Mouse (Mus musculus) midbrain, postnatal 0 days (tissue): Measurements from ENCODE around the gene Map2k6. TPM values are rescaled to one million over a fixed set of nuclear protein-coding genes. Genes with fewer than 3 reads are reported as not detected.

ENCODE experiments used
- ATAC-seq: fragments of 200-750 bp; cut with Nextera tagmentation; 2 replicates; pipeline ENCODE4 v1.8.0; 2017; ENCODE audit warnings: moderate number of reproducible peaks, mild to moderate bottlenecking, moderate TSS enrichment, moderate library complexity; ENCODE audit not compliant: low FRiP score
- DNase-seq: peaks from one replicate; pipeline ENCODE4 v3.0.0-alpha.2; 2015; ENCODE audit warnings: low spot score
- H3K27ac ChIP-seq: fragments of 300-500 bp; sonication (generic); 2 replicates; pipeline ENCODE4 v1.5.1; 2014; ENCODE audit warnings: low read depth, mild to moderate bottlenecking, low read length, mixed read lengths
- H3K27me3 ChIP-seq: fragments of 300-500 bp; sonication (generic); 2 replicates; pipeline ENCODE4 v1.6.1; 2014; ENCODE audit warnings: low read length, control low read depth, mixed read lengths; ENCODE audit not compliant: insufficient read depth
- H3K36me3 ChIP-seq: fragments of 300-500 bp; sonication (generic); 2 replicates; pipeline ENCODE4 v1.6.1; 2014; ENCODE audit warnings: low read length, control low read depth, mixed read lengths; ENCODE audit not compliant: insufficient read depth
- H3K4me1 ChIP-seq: fragments of 300-500 bp; sonication (generic); 2 replicates; pipeline ENCODE4 v1.6.1; 2014; ENCODE audit warnings: mild to moderate bottlenecking, control low read depth, antibody characterized with exemption, low read length, mixed read lengths; ENCODE audit not compliant: insufficient read depth
- H3K4me2 ChIP-seq: fragments of 300-500 bp; sonication (generic); 2 replicates; pipeline ENCODE4 v1.6.1; 2014; ENCODE audit warnings: low read depth, mild to moderate bottlenecking, low read length, mixed read lengths; ENCODE audit not compliant: poor library complexity, severe bottlenecking
- H3K4me3 ChIP-seq: fragments of 300-500 bp; sonication (generic); 2 replicates; pipeline ENCODE4 v1.5.1; 2014; ENCODE audit warnings: low read depth, mild to moderate bottlenecking, low read length, moderate library complexity
- H3K9ac ChIP-seq: fragments of 300-500 bp; sonication (generic); replicated peaks from 2 replicates; pipeline ENCODE4 v1.6.1; 2014; ENCODE audit warnings: mild to moderate bottlenecking, low read length, moderate library complexity, mixed read lengths; ENCODE audit not compliant: poor library complexity, severe bottlenecking
- H3K9me3 ChIP-seq: fragments of 300-500 bp; sonication (generic); 2 replicates; pipeline ENCODE4 v1.6.1; 2016; ENCODE audit warnings: low read length, control low read depth
- CTCF ChIP-seq: IDR thresholded peaks from 2 replicates; pipeline ENCODE4 v1.5.1; 2016; ENCODE audit warnings: antibody characterized with exemption, mild to moderate bottlenecking
- WGBS: fragments of 180-500 bp; shearing (Covaris S2); extraction: QIAGEN DNeasy Blood & Tissue Kit; methylation state at CpG from one replicate; pipeline ENCODE4 v1.1.7; 2014; 5-methylcytosine and 5-hydroxymethylcytosine counted together
- polyA plus RNA-seq: library from polyadenylated mRNA; unstranded; fragments of >200 nt; fragmentation: Nextera tagmentation; extraction: Ambion mirVana; gene quantifications from 2 replicates; pipeline ENCODE4 v1.2.1, GENCODE M21; 2015
- total RNA-seq: library from RNA; depleted of rRNA; stranded (reverse); fragments of >200 nt; gene quantifications from 2 replicates; pipeline ENCODE4 v1.2.3, GENCODE M21; 2014

Map2k6 gene
- total and polyA plus RNA-seq, 2 experiments from 2014 or later, result 10.6 to 12.3 TPM

DNA sequence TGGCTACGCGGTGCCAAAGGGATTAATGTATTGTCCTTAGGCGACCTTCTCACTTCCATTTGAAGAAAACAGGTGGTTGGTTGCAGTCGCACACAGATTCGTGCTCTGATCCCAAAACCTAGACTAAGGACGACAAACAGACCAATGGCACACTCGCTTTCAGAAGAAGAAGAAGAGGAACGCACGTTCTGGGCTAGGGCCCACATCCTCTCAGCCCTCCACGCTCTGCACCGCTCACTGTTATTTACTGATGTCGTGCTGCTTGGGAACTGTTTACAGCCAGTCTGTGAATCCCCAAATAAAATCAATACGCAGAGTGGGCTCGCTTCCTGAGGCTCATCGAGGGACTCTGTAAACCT, 18.6 kb upstream of the Map2k6 start:
- DNase-seq (no peak), ATAC-seq (no peak)
- WGBS, result 30% methylated on average over 15 of the region's 15 CpGs
- no peak for TF ChIP-seq CTCF
- Histone ChIP-seq H3K27ac (no peak overlapping the region), H3K36me3 (no peaks in the 10 kb centered on the region), H3K27me3 (no peaks in the 10 kb centered on the region), H3K4me1 (0 out of 2 replicates have a peak, but pooled peaks cover 2% of the 10 kb centered on the region), H3K9me3 (no peaks in the 10 kb centered on the region), H3K4me3 (peak overlapping the region; percentile 24), H3K4me2 (peak overlapping the region; percentile 63), H3K9ac (no peak overlapping the region)

- Histone ChIP-seq H3K4me3 (no peak overlapping the region), H3K9ac (no peak overlapping the region), H3K27ac (no peak overlapping the region), H3K27me3 (no peaks in the 10 kb centered on the region), H3K9me3 (no peaks in the 10 kb centered on the region), H3K4me2 (no peak overlapping the region), H3K36me3 (no peaks in the 10 kb centered on the region), H3K4me1 (no peaks in the 10 kb centered on the region)
- WGBS, result 84% methylated on average over 2 of the region's 2 CpGs
- no peak for DNase-seq
- TF ChIP-seq CTCF, result no peak
- ATAC-seq, result no peak
Measured at GRCm38 (mm10) chr11:110385487-110385886, 13.4 kb upstream of the Map2k6 start.

DNA sequence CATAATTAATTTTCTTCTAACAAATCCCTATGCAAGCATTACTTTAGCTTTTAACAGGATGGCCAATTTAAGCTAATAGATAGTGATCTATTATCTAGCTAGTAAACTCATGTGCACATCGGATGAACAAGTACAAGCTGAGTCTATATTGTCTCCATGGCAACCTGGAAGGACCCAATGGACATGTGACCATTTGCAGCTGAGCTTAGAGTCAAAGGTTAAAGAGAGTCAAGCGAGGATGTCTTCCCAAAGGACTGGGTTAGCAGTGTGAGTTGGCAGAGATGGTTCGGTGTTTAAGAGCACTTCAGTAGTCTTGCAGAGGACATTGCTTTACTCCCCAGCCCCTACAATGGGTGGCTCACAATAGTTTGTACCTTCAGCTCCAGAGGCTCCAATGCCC, 6.2 kb upstream of the Map2k6 start:
- 48% methylated on average over 3 of the region's 3 CpGs for WGBS
- no peak for ATAC-seq

DNA sequence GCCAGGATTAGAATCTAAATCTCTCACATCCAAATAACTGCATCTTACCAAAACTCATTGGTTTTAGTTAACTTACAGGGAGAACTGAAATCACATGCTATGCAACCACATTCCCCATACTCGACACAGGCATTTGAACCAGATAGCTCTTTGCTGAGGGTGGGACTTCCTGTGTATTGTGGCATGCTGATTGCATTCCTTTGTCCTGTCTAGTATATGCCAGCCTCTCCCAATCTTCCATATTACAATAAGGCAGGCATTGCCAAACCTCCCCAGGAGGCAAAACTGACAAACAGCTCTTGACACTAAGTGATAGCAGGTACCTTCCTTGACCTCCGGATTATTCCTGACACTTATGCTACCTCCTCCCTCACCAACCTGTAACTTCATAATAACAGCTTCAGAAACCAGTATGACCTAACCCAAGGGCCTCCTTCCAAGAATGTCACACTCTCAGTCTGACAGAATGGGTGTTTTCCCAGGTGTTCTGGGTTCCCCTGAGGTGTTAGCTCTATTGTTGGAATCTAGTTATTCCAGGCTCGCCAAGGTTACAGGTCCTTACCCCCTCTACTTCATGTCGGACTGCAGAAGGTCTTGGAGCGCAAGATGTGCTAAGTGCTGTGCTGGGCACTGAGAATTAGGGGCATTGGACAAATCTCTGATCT, 4.0 kb upstream of the Map2k6 start:
- Histone ChIP-seq H3K9me3 (no peaks in the 10 kb centered on the region), H3K27ac (no peak overlapping the region), H3K4me3 (no peak overlapping the region), H3K27me3 (no peaks in the 10 kb centered on the region), H3K36me3 (no peaks in the 10 kb centered on the region), H3K9ac (no peak overlapping the region), H3K4me2 (no peak overlapping the region), H3K4me1 (peaks cover 10% of the 10 kb centered on the region; the same call in 1 of the 2 replicates)
- TF ChIP-seq CTCF, result no peak
- DNase-seq, result no peak
- ATAC-seq, result no peak
- 88% methylated on average over 5 of the region's 5 CpGs for WGBS

More for the DNA sequence above, 6.2 kb upstream of the Map2k6 start:
- H3K36me3 ChIP-seq, result no peaks in the 10 kb centered on the region
- H3K27me3 ChIP-seq, result no peaks in the 10 kb centered on the region
- H3K4me1 ChIP-seq, result peaks cover 10% of the 10 kb centered on the region; the same call in 1 of the 2 replicates
- H3K4me3 ChIP-seq, result no peak overlapping the region
- H3K9ac ChIP-seq, result no peak overlapping the region
- no peak for TF ChIP-seq CTCF
- DNase-seq, result peak; percentile 38
- H3K9me3 ChIP-seq, result no peaks in the 10 kb centered on the region
- H3K4me2 ChIP-seq, result no peak overlapping the region
- no peak overlapping the region for H3K27ac ChIP-seq

DNA sequence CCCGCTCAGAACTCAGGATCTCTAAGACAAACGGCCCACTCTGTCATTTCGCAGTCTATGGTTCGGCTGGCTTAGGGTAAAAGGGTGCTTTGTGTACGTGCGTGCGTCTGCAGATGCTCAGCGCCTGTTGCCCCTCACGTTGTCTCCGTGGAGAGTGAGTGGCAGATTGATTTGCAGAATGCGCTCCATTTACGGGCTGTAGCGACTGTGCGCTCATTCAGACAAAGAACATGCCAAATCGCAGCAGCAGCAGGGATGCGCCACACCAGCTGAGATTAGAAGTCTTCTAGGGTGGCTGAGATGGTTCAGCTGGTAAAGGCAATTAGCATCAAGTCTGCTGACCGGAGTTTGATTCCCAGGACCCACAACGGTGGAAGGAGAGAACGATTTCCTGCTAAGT, 2.8 kb upstream of the Map2k6 start:
- Histone ChIP-seq H3K27me3 (no peaks in the 10 kb centered on the region), H3K36me3 (no peaks in the 10 kb centered on the region), H3K4me2 (peak overlapping the region; percentile 42), H3K9me3 (no peaks in the 10 kb centered on the region), H3K4me1 (peaks cover 16% of the 10 kb centered on the region; the same call in 1 of the 2 replicates), H3K4me3 (peak overlapping the region; percentile 18; the same call in 1 of the 2 replicates), H3K9ac (no peak overlapping the region; the same call in 1 of the 2 replicates), H3K27ac (no peak overlapping the region)
- ATAC-seq, result no peak
- DNase-seq, result peak; percentile 44
- 18% methylated on average over 19 of the region's 19 CpGs for WGBS
- no peak for TF ChIP-seq CTCF

GRCm38 (mm10) chr11:110399240-110400150, 573 bp downstream of the Map2k6 start:
- H3K27ac ChIP-seq, result no peak overlapping the region
- WGBS, result 4% methylated on average over 15 of the region's 15 CpGs
- no peak for ATAC-seq

More at GRCm38 (mm10) chr11:110399240-110400150, 573 bp downstream of the Map2k6 start:
- TF ChIP-seq CTCF, result no peak
- Histone ChIP-seq H3K36me3 (no peaks in the 10 kb centered on the region), H3K4me1 (peaks cover 16% of the 10 kb centered on the region; the same call in 1 of the 2 replicates), H3K9me3 (no peaks in the 10 kb centered on the region), H3K27me3 (no peaks in the 10 kb centered on the region), H3K4me2 (peak overlapping the region; percentile 62), H3K9ac (peak overlapping the region; percentile 57), H3K4me3 (peak overlapping the region; percentile 62)
- no peak for DNase-seq
